Mouse (Mus musculus): ENCODE measurements around the gene Slc16a7.
A peak's percentile ranks its signal among the peaks of the same experiment; 100 is the strongest.

Slc16a7 gene

GRCm38 (mm10) chr10:125184146-125184545 lies 205.1 kb downstream of the Slc16a7 start:
- no peak for DNase-seq (ENCODE audit: low spot score)

- no peak for DNase-seq (ENCODE audit: low spot score)
Observed at GRCm38 (mm10) chr10:125182545-125182944, 206.7 kb downstream of the Slc16a7 start.

GRCm38 (mm10) chr10:125177782-125178181 lies 211.5 kb downstream of the Slc16a7 start:
- DNase-seq (ENCODE audit: low spot score), result no peak

GRCm38 (mm10) chr10:125175013-125175650 lies 214.1 kb downstream of the Slc16a7 start:
- peak; percentile 15 for DNase-seq (ENCODE audit: low spot score)

- DNase-seq (ENCODE audit: low spot score), result no peak
Observed at GRCm38 (mm10) chr10:125171625-125172024, 217.6 kb downstream of the Slc16a7 start.

GRCm38 (mm10) chr10:125171154-125171553 lies 218.1 kb downstream of the Slc16a7 start:
- DNase-seq (ENCODE audit: low spot score), result no peak
